ENCODE assay signal across 16 mouse cellular contexts in genomic region chr17:90060872-90061271, GRCm38 (mm10).
A peak's percentile ranks its signal among the peaks of the same experiment; 100 is the strongest.
DNase-seq lines count a peak whose midpoint lies in the region; ATAC-seq and TF ChIP-seq lines count a peak whose summit lies in the region.
"Had no signal": no experiment of that assay in that cellular context is flagged by ENCODE, and none has a peak within 500 bp of the region (broad histone marks: within the 10 kb centered on the region; RNA-seq: fewer than 3 reads in every experiment).

No protein-coding gene starts in this region.

- H3K27me3 ChIP-seq in lung, embryonic 14.5 days (ENCODE audit: insufficient read depth, low read length): no peaks in the 10 kb centered on the region
- no peaks in the 10 kb centered on the region for H3K27me3 ChIP-seq in hindbrain, embryonic 14.5 days (ENCODE audit: control insufficient read depth, insufficient read depth, low read length)
- H3K27me3 ChIP-seq in neural tube, embryonic 15.5 days (replicated peaks): no peaks in the 10 kb centered on the region
- no peaks in the 10 kb centered on the region for H3K27me3 ChIP-seq in embryonic facial prominence, embryonic 10.5 days (replicated peaks; ENCODE audit: low read depth, poor library complexity, severe bottlenecking)
- H3K27me3 ChIP-seq: heart, embryonic 12.5 days; megakaryocyte, embryonic 14.5 days had no signal

- no peaks in the 10 kb centered on the region for H3K4me1 ChIP-seq in lung, embryonic 14.5 days (ENCODE audit: insufficient read depth)
- peaks cover 24% of the 10 kb centered on the region for H3K4me1 ChIP-seq in hindbrain, embryonic 14.5 days (replicated peaks; ENCODE audit: control insufficient read depth, insufficient read depth, low read length)
- H3K4me1 ChIP-seq in neural tube, embryonic 15.5 days: peaks cover 15% of the 10 kb centered on the region
- H3K4me1 ChIP-seq in embryonic facial prominence, embryonic 10.5 days: no peaks in the 10 kb centered on the region
- H3K4me1 ChIP-seq: heart, embryonic 12.5 days; limb, embryonic 13.5 days; megakaryocyte, embryonic 14.5 days had no signal

- TF ChIP-seq CTCF in lung, embryonic 14.5 days (IDR thresholded peaks at IDR 0.05; ENCODE audit: low read depth): no peak

- no peak overlapping the region for H3K4me3 ChIP-seq in lung, embryonic 14.5 days (ENCODE audit: low read depth, low read length)
- no peak overlapping the region for H3K4me3 ChIP-seq in hindbrain, embryonic 14.5 days (replicated peaks; ENCODE audit: low read length)
- H3K4me3 ChIP-seq in neural tube, embryonic 15.5 days (replicated peaks): no peak overlapping the region
- no peak overlapping the region for H3K4me3 ChIP-seq in embryonic facial prominence, embryonic 10.5 days
- H3K4me3 ChIP-seq: heart, embryonic 12.5 days; limb, embryonic 13.5 days; megakaryocyte, embryonic 14.5 days had no signal

- H3K9me3 ChIP-seq in lung, embryonic 14.5 days (ENCODE audit: low read depth, low read length): no peaks in the 10 kb centered on the region
- H3K9me3 ChIP-seq in hindbrain, embryonic 14.5 days (ENCODE audit: control insufficient read depth, low read length): no peaks in the 10 kb centered on the region
- no peaks in the 10 kb centered on the region for H3K9me3 ChIP-seq in neural tube, embryonic 15.5 days (replicated peaks)
- H3K9me3 ChIP-seq in embryonic facial prominence, embryonic 10.5 days: no peaks in the 10 kb centered on the region
- H3K9me3 ChIP-seq: heart, embryonic 12.5 days; limb, embryonic 13.5 days; megakaryocyte, embryonic 14.5 days had no signal

- 37% methylated on average over 5 of the region's 5 CpGs for WGBS in lung, embryonic 14.5 days
- WGBS in hindbrain, embryonic 14.5 days: 21% methylated on average over 5 of the region's 5 CpGs
- WGBS in neural tube, embryonic 15.5 days: 26% methylated on average over 5 of the region's 5 CpGs
- WGBS in embryonic facial prominence, embryonic 10.5 days: 69% methylated on average over 5 of the region's 5 CpGs

- no peak overlapping the region for H3K27ac ChIP-seq in lung, embryonic 14.5 days (ENCODE audit: low read depth)
- H3K27ac ChIP-seq in hindbrain, embryonic 14.5 days: no peak overlapping the region; the same call in 1 of the 2 replicates
- H3K27ac ChIP-seq in neural tube, embryonic 15.5 days (replicated peaks): peak overlapping the region; percentile 45; the same call in 1 of the 2 replicates
- H3K27ac ChIP-seq in embryonic facial prominence, embryonic 10.5 days (replicated peaks): no peak overlapping the region
- H3K27ac ChIP-seq: limb, embryonic 13.5 days had no signal

- no peaks in the 10 kb centered on the region for H3K36me3 ChIP-seq in lung, embryonic 14.5 days (ENCODE audit: insufficient read depth)
- H3K36me3 ChIP-seq in hindbrain, embryonic 14.5 days (replicated peaks; ENCODE audit: control insufficient read depth, insufficient read depth): no peaks in the 10 kb centered on the region
- H3K36me3 ChIP-seq in neural tube, embryonic 15.5 days: peaks cover 3% of the 10 kb centered on the region; the same call in 1 of the 2 replicates
- H3K36me3 ChIP-seq in embryonic facial prominence, embryonic 10.5 days (replicated peaks): no peaks in the 10 kb centered on the region
- H3K36me3 ChIP-seq: heart, embryonic 12.5 days; limb, embryonic 13.5 days had no signal

- no peak overlapping the region for H3K9ac ChIP-seq in lung, embryonic 14.5 days
- no peak overlapping the region for H3K9ac ChIP-seq in hindbrain, embryonic 14.5 days
- no peak overlapping the region for H3K9ac ChIP-seq in neural tube, embryonic 15.5 days (replicated peaks)
- H3K9ac ChIP-seq: heart, embryonic 12.5 days; limb, embryonic 13.5 days had no signal

- ATAC-seq in cerebellum, adult (ENCODE audit: insufficient number of reproducible peaks, low FRiP score, low TSS enrichment): no peak
- peak; percentile 54; the same call in 1 of the 2 replicates for ATAC-seq in lung, embryonic 14.5 days (ENCODE audit: insufficient read depth)
- peak; percentile 73 for ATAC-seq in hindbrain, embryonic 14.5 days (ENCODE audit: low FRiP score)
- ATAC-seq in neural tube, embryonic 15.5 days (ENCODE audit: low FRiP score): peak; percentile 62; the same call in 1 of the 2 replicates
- no peak for ATAC-seq in megakaryocyte-erythroid progenitor cell, adult 5-6 weeks (replicated peaks; ENCODE audit: low FRiP score, low TSS enrichment, poor library complexity, severe bottlenecking)
- ATAC-seq: inflammation-experienced regulatory T-cells, adult 6 months had no signal

- H3K4me2 ChIP-seq in lung, embryonic 14.5 days: no peak overlapping the region
- H3K4me2 ChIP-seq in hindbrain, embryonic 14.5 days (replicated peaks): no peak overlapping the region
- H3K4me2 ChIP-seq in neural tube, embryonic 15.5 days: no peak overlapping the region
- H3K4me2 ChIP-seq: heart, embryonic 12.5 days; limb, embryonic 13.5 days had no signal

- peak; percentile 52 for DNase-seq in cerebellum, adult 9-10 months
- DNase-seq in lung, embryonic 14.5 days: peak; percentile 41
- no peak for DNase-seq in lung, postnatal 14 days
- peak; percentile 67 for DNase-seq in hindbrain, embryonic 14.5 days (ENCODE audit: low spot score)
- DNase-seq in embryonic facial prominence, embryonic 10.5 days (ENCODE audit: low spot score): no peak
- DNase-seq: adrenal gland, adult 2 months; gastrocnemius, postnatal 14 days; kidney, postnatal 10 days; lung, adult 18-20 months had no signal

Comparison
In these comparisons a context has a peak if more than half of its experiments do, and no peak if none do; other contexts are left out.
1. DNase-seq: peak in cerebellum, adult 9-10 months (single experiment), lung, embryonic 14.5 days (single experiment) and hindbrain, embryonic 14.5 days (single experiment); none in lung, postnatal 14 days (single experiment) and embryonic facial prominence, embryonic 10.5 days (single experiment).
2. ATAC-seq: peak in lung, embryonic 14.5 days (single experiment), hindbrain, embryonic 14.5 days (single experiment) and neural tube, embryonic 15.5 days (single experiment); none in cerebellum, adult (single experiment) and megakaryocyte-erythroid progenitor cell, adult 5-6 weeks (single experiment).